Mouse (Mus musculus) liver, embryonic 14.5 days (tissue): Measurements from ENCODE around the gene Gls.

Experiments used
- CTCF ChIP-seq: IDR thresholded peaks from 2 replicates; pipeline ENCODE4 v1.5.1; 2016; ENCODE audit warnings: antibody characterized with exemption, low read depth, control low read depth
- EP300 ChIP-seq: IDR thresholded peaks from 2 replicates; pipeline ENCODE4 v1.6.1; 2016; ENCODE audit warnings: antibody characterized with exemption, low read depth

- TF ChIP-seq CTCF = no peak
- no peak for TF ChIP-seq EP300
Observed at GRCm38 (mm10) chr1:52117777-52118176, 115.3 kb downstream of the Gls start.
